Mouse (Mus musculus) midbrain, postnatal 0 days (tissue): ENCODE measurements around the gene Gnat1. TPM values are rescaled to one million over a fixed set of nuclear protein-coding genes. Genes with fewer than 3 reads are reported as not detected.
"Not testable (repeated sequence)": the region's sequence is repeated elsewhere in the genome, so short reads cannot be mapped to it uniquely, and the experiment has no call there.

Experiments used
- ATAC-seq: fragments of 200-750 bp; cut with Nextera tagmentation; 2 replicates; pipeline ENCODE4 v1.8.0; 2017; ENCODE audit warnings: moderate number of reproducible peaks, mild to moderate bottlenecking, moderate TSS enrichment, moderate library complexity; ENCODE audit not compliant: low FRiP score
- DNase-seq: peaks from one replicate; pipeline ENCODE4 v3.0.0-alpha.2; 2015; ENCODE audit warnings: low spot score
- H3K27ac ChIP-seq: fragments of 300-500 bp; sonication (generic); 2 replicates; pipeline ENCODE4 v1.5.1; 2014; ENCODE audit warnings: low read depth, mild to moderate bottlenecking, low read length, mixed read lengths
- H3K27me3 ChIP-seq: fragments of 300-500 bp; sonication (generic); 2 replicates; pipeline ENCODE4 v1.6.1; 2014; ENCODE audit warnings: low read length, control low read depth, mixed read lengths; ENCODE audit not compliant: insufficient read depth
- H3K36me3 ChIP-seq: fragments of 300-500 bp; sonication (generic); 2 replicates; pipeline ENCODE4 v1.6.1; 2014; ENCODE audit warnings: low read length, control low read depth, mixed read lengths; ENCODE audit not compliant: insufficient read depth
- H3K4me1 ChIP-seq: fragments of 300-500 bp; sonication (generic); 2 replicates; pipeline ENCODE4 v1.6.1; 2014; ENCODE audit warnings: mild to moderate bottlenecking, control low read depth, antibody characterized with exemption, low read length, mixed read lengths; ENCODE audit not compliant: insufficient read depth
- H3K4me2 ChIP-seq: fragments of 300-500 bp; sonication (generic); 2 replicates; pipeline ENCODE4 v1.6.1; 2014; ENCODE audit warnings: low read depth, mild to moderate bottlenecking, low read length, mixed read lengths; ENCODE audit not compliant: poor library complexity, severe bottlenecking
- H3K4me3 ChIP-seq: fragments of 300-500 bp; sonication (generic); 2 replicates; pipeline ENCODE4 v1.5.1; 2014; ENCODE audit warnings: low read depth, mild to moderate bottlenecking, low read length, moderate library complexity
- H3K9ac ChIP-seq: fragments of 300-500 bp; sonication (generic); replicated peaks from 2 replicates; pipeline ENCODE4 v1.6.1; 2014; ENCODE audit warnings: mild to moderate bottlenecking, low read length, moderate library complexity, mixed read lengths; ENCODE audit not compliant: poor library complexity, severe bottlenecking
- H3K9me3 ChIP-seq: fragments of 300-500 bp; sonication (generic); 2 replicates; pipeline ENCODE4 v1.6.1; 2016; ENCODE audit warnings: low read length, control low read depth
- CTCF ChIP-seq: IDR thresholded peaks from 2 replicates; pipeline ENCODE4 v1.5.1; 2016; ENCODE audit warnings: antibody characterized with exemption, mild to moderate bottlenecking
- WGBS: fragments of 180-500 bp; shearing (Covaris S2); extraction: QIAGEN DNeasy Blood & Tissue Kit; methylation state at CpG from one replicate; pipeline ENCODE4 v1.1.7; 2014; 5-methylcytosine and 5-hydroxymethylcytosine counted together
- polyA plus RNA-seq: library from polyadenylated mRNA; unstranded; fragments of >200 nt; fragmentation: Nextera tagmentation; extraction: Ambion mirVana; gene quantifications from 2 replicates; pipeline ENCODE4 v1.2.1, GENCODE M21; 2015
- total RNA-seq: library from RNA; depleted of rRNA; stranded (reverse); fragments of >200 nt; gene quantifications from 2 replicates; pipeline ENCODE4 v1.2.3, GENCODE M21; 2014

The Gnat1 gene
- total and polyA plus RNA-seq, 2 experiments from 2014 or later, result 0.55 to 2.6 TPM

DNA sequence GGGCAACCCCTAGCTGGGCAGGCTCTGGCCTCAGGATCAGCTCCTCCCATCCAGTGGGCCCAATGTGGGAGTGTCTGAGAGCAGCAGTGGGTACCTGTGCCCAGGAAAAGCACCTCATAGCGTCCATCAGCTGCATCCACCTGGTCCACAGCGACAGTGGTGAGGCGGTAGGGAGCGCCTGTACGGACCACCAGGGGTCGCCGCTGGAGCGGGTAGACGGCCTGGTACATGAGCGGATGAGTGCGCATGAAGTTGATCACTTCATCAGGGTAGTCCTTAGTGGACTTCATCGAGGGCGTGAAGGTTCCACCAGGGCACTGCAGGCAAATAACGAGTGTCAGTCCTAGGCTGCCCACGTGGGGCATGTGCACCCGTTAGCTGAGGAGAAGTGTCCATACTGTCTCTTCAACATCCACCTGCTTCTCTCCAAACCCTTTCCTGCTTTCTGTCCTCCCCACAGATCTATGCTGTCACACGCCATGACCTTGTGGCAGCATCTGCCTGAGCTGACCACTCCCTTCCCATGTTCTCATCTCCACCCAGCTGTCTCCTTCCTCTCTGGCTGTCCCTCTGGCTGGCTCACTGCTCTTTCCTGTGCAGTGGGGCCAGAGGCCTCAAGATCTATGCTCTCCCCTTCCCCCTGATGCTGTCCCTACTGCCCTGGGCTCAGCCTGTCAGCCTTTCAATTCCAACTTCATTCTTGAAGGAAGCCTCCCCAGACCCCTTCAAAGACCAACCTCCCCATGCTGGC is 5.9 kb upstream of the Gnat1 start:
- peak; percentile 90 for TF ChIP-seq CTCF
- Histone ChIP-seq H3K4me3 (no peak overlapping the region), H3K36me3 (peaks cover 36% of the 10 kb centered on the region), H3K27me3 (no peaks in the 10 kb centered on the region), H3K4me2 (no peak overlapping the region), H3K9me3 (no peaks in the 10 kb centered on the region), H3K9ac (no peak overlapping the region), H3K27ac (no peak overlapping the region), H3K4me1 (no peaks in the 10 kb centered on the region)
- DNase-seq (peak; percentile 62), ATAC-seq (peak; percentile 64)
- WGBS, result 40% methylated on average over 17 of the region's 17 CpGs

DNA sequence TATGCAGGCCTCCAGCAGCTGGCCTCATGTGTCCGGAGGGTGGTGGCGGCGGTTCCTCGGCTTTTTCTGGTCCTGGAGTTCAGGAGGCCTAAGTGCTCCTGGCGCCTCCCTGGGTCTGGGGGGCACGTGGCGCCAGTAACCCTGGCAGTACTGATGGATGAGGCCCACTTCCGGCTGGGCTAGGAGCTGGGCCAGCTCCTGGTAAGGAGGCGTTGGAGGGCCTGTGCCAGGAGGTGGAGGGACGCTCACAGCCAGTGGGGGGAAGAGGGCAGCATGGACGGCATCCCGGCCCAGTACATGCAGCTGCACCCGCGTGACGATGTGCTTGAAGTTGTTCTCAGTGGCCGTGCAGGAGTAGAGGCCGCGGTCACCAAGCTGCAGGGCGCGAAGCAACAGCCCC is 2.9 kb upstream of the Gnat1 start:
- WGBS, result 86% methylated on average over 20 of the region's 20 CpGs
- ATAC-seq (no peak), DNase-seq (no peak)
- Histone ChIP-seq H3K4me1 (no peaks in the 10 kb centered on the region), H3K4me2 (no peak overlapping the region), H3K9me3 (no peaks in the 10 kb centered on the region), H3K27ac (no peak overlapping the region), H3K36me3 (peaks cover 20% of the 10 kb centered on the region), H3K9ac (no peak overlapping the region), H3K27me3 (peaks cover under 1% of the 10 kb centered on the region; the same call in 1 of the 2 replicates), H3K4me3 (no peak overlapping the region)
- TF ChIP-seq CTCF, result no peak

DNA sequence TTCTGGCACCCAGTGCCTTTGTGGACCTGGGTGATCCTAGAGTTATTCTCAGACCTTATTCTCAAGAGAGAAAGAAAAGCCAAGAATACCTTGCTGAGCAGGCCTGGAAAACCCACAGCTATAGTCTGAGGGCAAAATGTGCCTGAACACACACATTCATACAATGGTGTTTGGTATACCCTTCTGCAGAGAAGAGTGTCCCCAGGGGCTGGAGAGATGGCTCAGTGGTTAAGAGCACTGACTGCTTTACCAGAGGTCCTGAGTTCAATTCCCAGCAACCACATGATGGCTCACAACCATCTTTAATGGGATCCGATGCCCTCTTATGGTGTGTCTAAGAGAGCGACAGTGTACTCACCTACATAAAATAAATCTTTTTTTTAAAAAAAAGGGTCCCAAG is 651 bp downstream of the Gnat1 start:
- H3K4me1 ChIP-seq, result no peaks in the 10 kb centered on the region
- no peak overlapping the region for H3K9ac ChIP-seq
- WGBS, result 96% methylated on average over 2 of the region's 2 CpGs
- no peak overlapping the region for H3K4me2 ChIP-seq
- H3K9me3 ChIP-seq, result no peaks in the 10 kb centered on the region
- DNase-seq, result no peak
- no peak for TF ChIP-seq CTCF
- no peak overlapping the region for H3K27ac ChIP-seq
- no peak overlapping the region for H3K4me3 ChIP-seq
- peaks cover 12% of the 10 kb centered on the region; the same call in 1 of the 2 replicates for H3K27me3 ChIP-seq
- peaks cover 7% of the 10 kb centered on the region for H3K36me3 ChIP-seq
- no peak for ATAC-seq

DNA sequence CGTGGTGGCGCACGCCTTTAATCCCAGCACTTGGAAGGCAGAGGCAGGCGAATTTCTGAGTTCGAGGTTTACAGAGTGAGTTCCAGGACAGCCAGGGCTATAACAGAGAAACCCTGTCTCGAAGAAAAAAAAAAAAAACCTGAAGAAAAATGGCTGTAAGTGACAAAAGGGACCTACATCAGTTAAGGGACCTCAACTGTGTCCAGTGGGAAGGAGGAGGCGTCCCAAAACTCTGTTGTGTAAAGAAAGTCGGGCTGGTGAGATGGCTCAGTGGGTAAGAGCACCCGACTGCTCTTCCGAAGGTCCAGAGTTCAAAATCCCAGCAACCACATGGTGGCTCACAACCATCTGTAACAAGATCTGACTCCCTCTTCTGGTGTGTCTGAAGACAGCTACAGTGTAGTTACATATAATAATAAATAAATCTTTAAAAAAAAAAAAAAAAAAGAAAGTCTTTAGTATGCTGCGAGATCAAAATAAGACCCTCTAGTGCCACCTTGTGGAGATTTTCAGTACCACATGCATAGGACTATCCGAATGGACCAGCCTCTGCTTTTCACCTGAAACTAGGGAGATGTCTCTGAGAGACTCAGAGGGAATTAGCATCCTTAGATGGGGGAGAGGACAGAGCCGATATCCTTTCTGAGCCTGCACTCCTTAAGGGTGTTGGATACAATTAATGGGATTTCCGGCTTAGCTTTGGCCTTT is 1.5 kb downstream of the Gnat1 start:
- H3K4me3 ChIP-seq, H3K36me3 ChIP-seq, H3K4me2 ChIP-seq, H3K4me1 ChIP-seq, H3K9me3 ChIP-seq, ATAC-seq, H3K27ac ChIP-seq, H3K9ac ChIP-seq: not testable (repeated sequence)
- peak; percentile 88 for DNase-seq
- H3K27me3 ChIP-seq, result peaks cover 12% of the 10 kb centered on the region; the same call in 1 of the 2 replicates
- 41% methylated on average over 14 of the region's 14 CpGs for WGBS
- TF ChIP-seq CTCF, result peak; percentile 82

DNA sequence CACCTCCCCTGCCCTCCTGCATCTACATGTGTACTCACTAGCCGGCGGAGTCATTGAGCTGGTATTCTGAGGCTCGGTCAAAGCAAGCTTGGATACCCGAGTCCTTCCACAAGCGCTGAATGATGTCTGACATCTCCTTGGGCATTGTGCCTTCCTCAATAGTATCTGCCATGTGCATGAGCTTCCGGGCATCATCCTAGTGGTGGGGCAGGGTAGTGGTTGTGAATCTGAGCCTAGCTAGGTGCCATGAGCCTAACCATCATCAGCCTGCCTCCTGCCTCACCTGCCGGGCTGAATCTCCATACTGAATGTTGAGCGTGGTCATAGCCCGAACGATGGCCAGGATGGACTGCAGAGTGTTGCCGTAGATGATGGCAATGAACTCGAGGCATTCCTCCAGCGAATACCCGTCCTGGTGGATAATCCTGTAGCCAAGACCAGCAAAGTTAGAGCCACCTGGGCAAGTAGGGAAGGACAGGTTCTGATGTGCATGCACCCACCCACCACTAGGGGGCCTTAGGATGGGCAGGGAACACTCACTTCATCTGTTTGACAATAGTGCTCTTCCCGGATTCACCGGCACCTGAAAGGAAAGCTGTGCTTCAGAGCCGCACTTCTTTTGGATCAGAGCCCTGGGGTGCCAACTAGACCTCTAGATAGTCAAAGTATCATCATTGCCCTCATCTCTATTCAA is 2.3 kb downstream of the Gnat1 start:
- no peaks in the 10 kb centered on the region for H3K4me1 ChIP-seq
- H3K27me3 ChIP-seq, result peaks cover 12% of the 10 kb centered on the region; the same call in 1 of the 2 replicates
- WGBS, result 23% methylated on average over 17 of the region's 17 CpGs
- TF ChIP-seq CTCF, result peak; percentile 78
- H3K4me2 ChIP-seq, result peak overlapping the region; percentile 70
- H3K4me3 ChIP-seq, result peak overlapping the region; percentile 35; the same call in 1 of the 2 replicates
- no peak overlapping the region for H3K27ac ChIP-seq
- H3K9me3 ChIP-seq, result no peaks in the 10 kb centered on the region
- no peaks in the 10 kb centered on the region for H3K36me3 ChIP-seq
- no peak overlapping the region for H3K9ac ChIP-seq
- ATAC-seq, result no peak
- peak; percentile 50 for DNase-seq
